Mouse (Mus musculus): Measurements from ENCODE around the gene Pltp. TPM values are rescaled to one million over a fixed set of nuclear protein-coding genes. Genes with fewer than 3 reads are reported as not detected.

Gene Pltp
- polyA plus RNA-seq, 1 experiment from 2014 or later: 67.2 TPM

GRCm38 (mm10) chr2:164825521-164825920, 32.0 kb downstream of the Pltp start:
- 93% methylated on average over 17 of the region's 17 CpGs for WGBS
- Histone ChIP-seq H3K27me3 (ENCODE audit: control insufficient read depth, insufficient read depth, low read length) (no peaks in the 10 kb centered on the region), H3K4me1 (ENCODE audit: control insufficient read depth, insufficient read depth, low read length) (peaks cover 6% of the 10 kb centered on the region; the same call in 1 of the 2 replicates), H3K36me3 (ENCODE audit: control insufficient read depth, insufficient read depth) (peaks cover 25% of the 10 kb centered on the region), H3K4me3 (ENCODE audit: low read length) (no peak overlapping the region), H3K9me3 (replicated peaks; ENCODE audit: control insufficient read depth, low read length) (no peaks in the 10 kb centered on the region), H3K4me2 (ENCODE audit: low read depth, low read length) (no peak overlapping the region), H3K9ac (ENCODE audit: low read length) (no peak overlapping the region), H3K27ac (ENCODE audit: low read length) (no peak overlapping the region)
- no peak for ATAC-seq (replicated peaks; ENCODE audit: extremely low read depth, insufficient read depth, low FRiP score)

- 87% methylated on average over 4 of the region's 4 CpGs for WGBS
- Histone ChIP-seq H3K9ac (ENCODE audit: low read length) (no peak overlapping the region), H3K27ac (ENCODE audit: low read length) (no peak overlapping the region), H3K9me3 (replicated peaks; ENCODE audit: control insufficient read depth, low read length) (no peaks in the 10 kb centered on the region), H3K4me2 (ENCODE audit: low read depth, low read length) (no peak overlapping the region), H3K27me3 (ENCODE audit: control insufficient read depth, insufficient read depth, low read length) (no peaks in the 10 kb centered on the region), H3K4me1 (ENCODE audit: control insufficient read depth, insufficient read depth, low read length) (peaks cover 5% of the 10 kb centered on the region; the same call in 1 of the 2 replicates), H3K4me3 (ENCODE audit: low read length) (no peak overlapping the region), H3K36me3 (ENCODE audit: control insufficient read depth, insufficient read depth) (peaks cover 25% of the 10 kb centered on the region)
- no peak for ATAC-seq (replicated peaks; ENCODE audit: extremely low read depth, insufficient read depth, low FRiP score)
Measured at GRCm38 (mm10) chr2:164823969-164824368, 33.5 kb downstream of the Pltp start.

GRCm38 (mm10) chr2:164823181-164823585, 34.3 kb downstream of the Pltp start:
- Histone ChIP-seq H3K27me3 (ENCODE audit: control insufficient read depth, insufficient read depth, low read length) (no peaks in the 10 kb centered on the region), H3K36me3 (ENCODE audit: control insufficient read depth, insufficient read depth) (peaks cover 25% of the 10 kb centered on the region), H3K4me2 (ENCODE audit: low read depth, low read length) (peak overlapping the region; percentile 81), H3K9me3 (replicated peaks; ENCODE audit: control insufficient read depth, low read length) (no peaks in the 10 kb centered on the region), H3K4me3 (ENCODE audit: low read length) (peak overlapping the region; percentile 91), H3K4me1 (ENCODE audit: control insufficient read depth, insufficient read depth, low read length) (peaks cover 5% of the 10 kb centered on the region; the same call in 1 of the 2 replicates), H3K9ac (ENCODE audit: low read length) (peak overlapping the region; percentile 85), H3K27ac (ENCODE audit: low read length) (peak overlapping the region; percentile 85)
- ATAC-seq (replicated peaks; ENCODE audit: extremely low read depth, insufficient read depth, low FRiP score): peak; percentile 69
- 2% methylated on average over 10 of the region's 10 CpGs for WGBS

- 1% methylated on average over 32 of the region's 32 CpGs for WGBS
Measured at GRCm38 (mm10) chr2:164822636-164823165, 34.8 kb downstream of the Pltp start, which contains the start of gene Zswim1. TSS of gene Zswim1 (plus strand) at chr2:164822686.

GRCm38 (mm10) chr2:164821060-164821459, 36.5 kb downstream of the Pltp start:
- 83% methylated on average over 6 of the region's 6 CpGs for WGBS
- no peaks in the 10 kb centered on the region for H3K27me3 ChIP-seq (ENCODE audit: control insufficient read depth, insufficient read depth, low read length)
- no peaks in the 10 kb centered on the region for H3K9me3 ChIP-seq (replicated peaks; ENCODE audit: control insufficient read depth, low read length)
- H3K4me1 ChIP-seq (ENCODE audit: control insufficient read depth, insufficient read depth, low read length): peaks cover 5% of the 10 kb centered on the region; the same call in 1 of the 2 replicates
- no peak overlapping the region for H3K9ac ChIP-seq (ENCODE audit: low read length)
- no peak overlapping the region for H3K4me2 ChIP-seq (ENCODE audit: low read depth, low read length)
- no peak overlapping the region for H3K27ac ChIP-seq (ENCODE audit: low read length)
- peaks cover 15% of the 10 kb centered on the region for H3K36me3 ChIP-seq (ENCODE audit: control insufficient read depth, insufficient read depth)
- H3K4me3 ChIP-seq (ENCODE audit: low read length): no peak overlapping the region
- no peak for ATAC-seq (replicated peaks; ENCODE audit: extremely low read depth, insufficient read depth, low FRiP score)

More at GRCm38 (mm10) chr2:164822636-164823165, 34.8 kb downstream of the Pltp start, which contains the start of gene Zswim1:
- H3K27me3 ChIP-seq (ENCODE audit: control insufficient read depth, insufficient read depth, low read length): no peaks in the 10 kb centered on the region
- H3K4me2 ChIP-seq (ENCODE audit: low read depth, low read length): peak within 1 kb of the TSS; percentile 81
- H3K4me1 ChIP-seq (ENCODE audit: control insufficient read depth, insufficient read depth, low read length): peaks cover 5% of the 10 kb centered on the region; the same call in 1 of the 2 replicates
- H3K9me3 ChIP-seq (replicated peaks; ENCODE audit: control insufficient read depth, low read length): no peaks in the 10 kb centered on the region
- peak within 1 kb of the TSS; percentile 85 for H3K9ac ChIP-seq (ENCODE audit: low read length)
- H3K27ac ChIP-seq (ENCODE audit: low read length): peak within 1 kb of the TSS; percentile 85
- peak within 1 kb of the TSS; percentile 91 for H3K4me3 ChIP-seq (ENCODE audit: low read length)
- ATAC-seq (replicated peaks; ENCODE audit: extremely low read depth, insufficient read depth, low FRiP score): peak; percentile 99
- H3K36me3 ChIP-seq (ENCODE audit: control insufficient read depth, insufficient read depth): peaks cover 24% of the 10 kb centered on the region

- no peaks in the 10 kb centered on the region for H3K27me3 ChIP-seq (ENCODE audit: control insufficient read depth, insufficient read depth, low read length)
- H3K27ac ChIP-seq (ENCODE audit: low read length): no peak overlapping the region
- no peaks in the 10 kb centered on the region for H3K36me3 ChIP-seq (ENCODE audit: control insufficient read depth, insufficient read depth)
- H3K9ac ChIP-seq (ENCODE audit: low read length): no peak overlapping the region
- H3K9me3 ChIP-seq (replicated peaks; ENCODE audit: control insufficient read depth, low read length): no peaks in the 10 kb centered on the region
- H3K4me2 ChIP-seq (ENCODE audit: low read depth, low read length): no peak overlapping the region
- no peak for ATAC-seq (replicated peaks; ENCODE audit: extremely low read depth, insufficient read depth, low FRiP score)
- no peak overlapping the region for H3K4me3 ChIP-seq (ENCODE audit: low read length)
- H3K4me1 ChIP-seq (ENCODE audit: control insufficient read depth, insufficient read depth, low read length): peaks cover 7% of the 10 kb centered on the region
- WGBS: 65% methylated on average over 5 of the region's 5 CpGs
Measured at GRCm38 (mm10) chr2:164817703-164818102, 39.8 kb downstream of the Pltp start.

GRCm38 (mm10) chr2:164817206-164817605, 40.3 kb downstream of the Pltp start:
- no peak for ATAC-seq (replicated peaks; ENCODE audit: extremely low read depth, insufficient read depth, low FRiP score)
- Histone ChIP-seq H3K9ac (ENCODE audit: low read length) (no peak overlapping the region), H3K36me3 (ENCODE audit: control insufficient read depth, insufficient read depth) (no peaks in the 10 kb centered on the region), H3K27me3 (ENCODE audit: control insufficient read depth, insufficient read depth, low read length) (no peaks in the 10 kb centered on the region), H3K27ac (ENCODE audit: low read length) (no peak overlapping the region), H3K9me3 (replicated peaks; ENCODE audit: control insufficient read depth, low read length) (no peaks in the 10 kb centered on the region), H3K4me2 (ENCODE audit: low read depth, low read length) (no peak overlapping the region), H3K4me1 (ENCODE audit: control insufficient read depth, insufficient read depth, low read length) (peaks cover 5% of the 10 kb centered on the region), H3K4me3 (ENCODE audit: low read length) (no peak overlapping the region)
- 58% methylated on average over 6 of the region's 6 CpGs for WGBS

- ATAC-seq (replicated peaks; ENCODE audit: extremely low read depth, insufficient read depth, low FRiP score): no peak
- Histone ChIP-seq H3K36me3 (ENCODE audit: control insufficient read depth, insufficient read depth) (no peaks in the 10 kb centered on the region), H3K4me1 (ENCODE audit: control insufficient read depth, insufficient read depth, low read length) (peaks cover 5% of the 10 kb centered on the region), H3K4me2 (ENCODE audit: low read depth, low read length) (no peak overlapping the region), H3K9me3 (replicated peaks; ENCODE audit: control insufficient read depth, low read length) (no peaks in the 10 kb centered on the region), H3K27me3 (ENCODE audit: control insufficient read depth, insufficient read depth, low read length) (no peaks in the 10 kb centered on the region), H3K27ac (ENCODE audit: low read length) (no peak overlapping the region), H3K9ac (ENCODE audit: low read length) (no peak overlapping the region), H3K4me3 (ENCODE audit: low read length) (no peak overlapping the region)
- WGBS: 50% methylated on average over 8 of the region's 8 CpGs
Measured at GRCm38 (mm10) chr2:164815821-164816220, 41.7 kb downstream of the Pltp start.

GRCm38 (mm10) chr2:164815348-164815747, 42.2 kb downstream of the Pltp start:
- no peaks in the 10 kb centered on the region for H3K36me3 ChIP-seq (ENCODE audit: control insufficient read depth, insufficient read depth)

More at GRCm38 (mm10) chr2:164815348-164815747, 42.2 kb downstream of the Pltp start:
- H3K4me3 ChIP-seq (ENCODE audit: low read length): no peak overlapping the region
- no peak overlapping the region for H3K27ac ChIP-seq (ENCODE audit: low read length)
- H3K27me3 ChIP-seq (ENCODE audit: control insufficient read depth, insufficient read depth, low read length): no peaks in the 10 kb centered on the region
- H3K4me2 ChIP-seq (ENCODE audit: low read depth, low read length): no peak overlapping the region
- WGBS: 71% methylated on average over 5 of the region's 5 CpGs
- H3K9me3 ChIP-seq (replicated peaks; ENCODE audit: control insufficient read depth, low read length): no peaks in the 10 kb centered on the region
- H3K4me1 ChIP-seq (ENCODE audit: control insufficient read depth, insufficient read depth, low read length): peaks cover 5% of the 10 kb centered on the region
- ATAC-seq (replicated peaks; ENCODE audit: extremely low read depth, insufficient read depth, low FRiP score): no peak
- no peak overlapping the region for H3K9ac ChIP-seq (ENCODE audit: low read length)

Measured in heart, embryonic 16.5 days (tissue).